Mouse (Mus musculus): ENCODE measurements around the gene Aqp1.

DNA sequence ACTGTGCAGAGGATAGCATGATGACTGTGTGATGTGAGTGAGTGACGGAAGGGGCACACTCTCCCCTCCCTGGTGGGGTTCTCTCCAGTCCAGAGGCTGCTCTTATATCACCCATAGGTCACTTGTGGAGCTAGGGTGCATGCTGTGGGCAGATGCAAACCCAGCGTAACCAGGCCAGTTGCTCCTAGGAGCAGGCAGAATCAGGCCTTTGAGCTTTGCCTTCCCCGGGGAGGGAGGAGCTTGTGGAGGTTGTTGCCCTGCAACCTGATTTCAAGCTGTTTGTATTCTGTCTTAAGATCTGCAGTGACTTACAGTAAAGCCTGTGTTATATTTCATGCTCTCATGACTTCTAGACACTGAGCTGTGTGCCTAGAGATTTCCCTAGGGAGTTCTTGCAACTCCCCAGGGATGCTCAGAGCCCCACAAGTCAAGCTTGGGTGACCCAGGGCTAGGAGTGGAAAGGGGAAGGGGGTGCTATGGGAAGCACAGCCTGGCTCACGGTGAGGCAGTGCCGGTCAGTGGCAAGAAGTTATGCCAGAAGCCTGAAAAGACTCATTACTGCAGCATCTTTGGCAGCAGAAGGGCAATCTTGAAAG is 48.1 kb upstream of the Aqp1 start:
- TF ChIP-seq CTCF (IDR thresholded peaks at IDR 0.05; ENCODE audit: extremely low read depth, insufficient read depth, insufficient read length, insufficient replicate concordance) = no peak
- TF ChIP-seq POLR2A (IDR thresholded peaks at IDR 0.05; ENCODE audit: low read depth, low read length) = no peak
